22 mouse cellular contexts compared by ENCODE assay signal in the genomic region with DNA sequence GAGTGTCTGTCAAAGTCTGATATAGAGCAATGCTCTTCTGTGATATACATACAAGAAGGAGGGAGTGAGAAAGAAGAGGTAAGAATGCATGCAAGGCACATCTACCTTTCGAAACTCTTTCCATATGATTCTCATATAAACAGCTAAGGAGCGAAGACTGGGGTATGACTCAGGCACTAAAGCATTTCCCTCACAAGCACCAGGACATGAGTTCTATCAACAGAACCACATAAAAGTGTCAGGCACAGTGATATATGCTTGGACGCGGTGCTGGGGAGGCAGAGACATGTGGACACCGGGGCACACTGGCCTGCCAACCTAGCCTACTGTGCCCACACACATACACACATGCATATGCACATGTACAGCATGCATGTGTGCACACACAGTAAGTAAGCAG.
"Had no signal": no experiment of that assay in that cellular context is flagged by ENCODE, and none has a peak within 500 bp of the region (broad histone marks: within the 10 kb centered on the region; RNA-seq: fewer than 3 reads in every experiment).

No protein-coding gene starts in this region.

- H3K27me3 ChIP-seq: liver, embryonic 15.5 days; lung, embryonic 15.5 days; midbrain, embryonic 13.5 days; neural tube, embryonic 13.5 days; neural tube, embryonic 15.5 days; stomach, embryonic 15.5 days had no signal

- H3K9ac ChIP-seq: liver, embryonic 15.5 days; liver, postnatal 0 days; lung, embryonic 15.5 days; midbrain, embryonic 13.5 days; neural tube, embryonic 13.5 days; neural tube, embryonic 15.5 days; stomach, embryonic 15.5 days had no signal

- H3K4me3 ChIP-seq: liver, embryonic 15.5 days; lung, embryonic 15.5 days; midbrain, embryonic 13.5 days; myocyte; neural tube, embryonic 13.5 days; neural tube, embryonic 15.5 days; stomach, embryonic 15.5 days had no signal

- H3K4me2 ChIP-seq: liver, embryonic 15.5 days; lung, embryonic 15.5 days; midbrain, embryonic 11.5 days; midbrain, embryonic 13.5 days; neural tube, embryonic 13.5 days; neural tube, embryonic 15.5 days; stomach, embryonic 15.5 days had no signal

- ATAC-seq: liver, postnatal 0 days; lung, postnatal 0 days; midbrain, embryonic 13.5 days; midbrain, embryonic 16.5 days had no signal

- H3K27ac ChIP-seq: liver, embryonic 15.5 days; lung, embryonic 15.5 days; macrophage; midbrain, embryonic 13.5 days; neural tube, embryonic 13.5 days; neural tube, embryonic 15.5 days; stomach, embryonic 15.5 days; stomach, postnatal 0 days had no signal

- H3K36me3 ChIP-seq: liver, embryonic 15.5 days; lung, embryonic 15.5 days; midbrain, embryonic 13.5 days; neural tube, embryonic 13.5 days; neural tube, embryonic 15.5 days; stomach, embryonic 15.5 days had no signal

- H3K4me1 ChIP-seq: liver, embryonic 15.5 days; lung, embryonic 15.5 days; stomach, embryonic 15.5 days had no signal

- DNase-seq: liver, postnatal 0 days; lung, adult 2 months; lung, postnatal 14 days; lung, postnatal 36 days; retina, postnatal 1 day; right cerebral cortex, adult 18-20 months; right cerebral cortex, postnatal 25 days; thymus, adult 2 months; thymus, postnatal 25 days; thymus, postnatal 4 days had no signal

- H3K9me3 ChIP-seq: liver, embryonic 15.5 days; lung, embryonic 15.5 days; midbrain, embryonic 13.5 days; neural tube, embryonic 13.5 days; neural tube, embryonic 15.5 days; stomach, embryonic 15.5 days had no signal
